Mouse (Mus musculus) ES-E14 (cell line): ENCODE measurements around the gene Tbxas1. TPM values are rescaled to one million over a fixed set of nuclear protein-coding genes. Genes with fewer than 3 reads are reported as not detected.
A peak's percentile ranks its signal among the peaks of the same experiment; 100 is the strongest.

Experiments
- DNase-seq: peaks from one replicate; pipeline ENCODE4 v3.0.0-alpha.2; 2013; ENCODE audit warnings: low read depth, low spot score
- H3K27ac ChIP-seq: 2 replicates; pipeline ENCODE4 v1.5.1; 2012; ENCODE audit warnings: low read depth, mild to moderate bottlenecking, low read length, moderate library complexity, mixed read lengths; ENCODE audit not compliant: poor library complexity, insufficient read depth, severe bottlenecking
- H3K36me3 ChIP-seq: 2 replicates; pipeline ENCODE4 v1.6.1; 2012; ENCODE audit warnings: mild to moderate bottlenecking, low read length, moderate library complexity, mixed read lengths; ENCODE audit not compliant: control insufficient read depth, poor library complexity, insufficient read depth, severe bottlenecking
- H3K4me1 ChIP-seq, 2 experiments: fragments of 150-350 bp in 1 of 2; sonication (generic) in 1 of 2; 2 replicates each; pipeline ENCODE4 v1.6.1; 2012; ENCODE audit warnings: low read length in 2 of 2, mild to moderate bottlenecking in 1 of 2, mixed read lengths in 1 of 2; ENCODE audit not compliant: control insufficient read depth in 2 of 2, insufficient read depth in 2 of 2, poor library complexity in 1 of 2
- H3K4me3 ChIP-seq, 2 experiments: fragments of 150-350 bp in 1 of 2; sonication (generic) in 1 of 2; 2 replicates each; pipeline ENCODE4 v1.5.1; 2012; ENCODE audit warnings: low read length in 2 of 2, low read depth in 1 of 2, mild to moderate bottlenecking in 1 of 2, mixed read lengths in 1 of 2; ENCODE audit not compliant: insufficient read depth in 1 of 2, poor library complexity in 1 of 2, severe bottlenecking in 1 of 2
- H3K9ac ChIP-seq: 2 replicates; pipeline ENCODE4 v1.6.1; 2012; ENCODE audit warnings: low read depth, mild to moderate bottlenecking, low read length, mixed read lengths; ENCODE audit not compliant: poor library complexity, insufficient read depth, severe bottlenecking
- H3K9me3 ChIP-seq: fragments of 150-350 bp; sonication (generic); 2 replicates; pipeline ENCODE4 v1.6.1; 2012; ENCODE audit warnings: low read depth, mild to moderate bottlenecking, low read length; ENCODE audit not compliant: control insufficient read depth, insufficient read depth
- CHD2 ChIP-seq: IDR thresholded peaks from 2 replicates; pipeline ENCODE4 v1.6.1; 2014; ENCODE audit warnings: mild to moderate bottlenecking, low read depth, low read length, inconsistent platforms
- HCFC1 ChIP-seq: IDR thresholded peaks from 2 replicates; pipeline ENCODE4 v1.6.1; 2012; ENCODE audit warnings: low read length, inconsistent platforms, borderline replicate concordance; ENCODE audit not compliant: insufficient read depth
- MAFK ChIP-seq: IDR thresholded peaks from 2 replicates; pipeline ENCODE4 v1.6.1; 2014; ENCODE audit warnings: mild to moderate bottlenecking, low read depth, low read length, inconsistent platforms; ENCODE audit not compliant: insufficient read depth
- ZC3H11A ChIP-seq: IDR thresholded peaks from 2 replicates; pipeline ENCODE4 v1.6.1; 2012; ENCODE audit warnings: low read depth, mild to moderate bottlenecking, inconsistent platforms, low read length, borderline replicate concordance
- ZNF384 ChIP-seq: IDR thresholded peaks from 2 replicates; pipeline ENCODE4 v1.6.1; 2012; ENCODE audit warnings: low read depth, low read length, inconsistent platforms
- in situ Hi-C, 2 experiments: fragments of 600-800 bp; cut with MboI; formaldehyde crosslinking; loops; one replicate each; pipeline ENCODE4 v1.15.1; 2025; ENCODE audit warnings: low sequenced_read_pairs in 2 of 2, inconsistent platforms in 1 of 2; ENCODE audit not compliant: unreplicated experiment in 2 of 2
- total RNA-seq: library from RNA; depleted of rRNA; stranded (reverse); fragments of 300-350 nt; gene quantifications from 2 replicates; pipeline ENCODE4 v1.2.3, GENCODE M21; 2012

Tbxas1 gene
- total RNA-seq, 1 experiment = not detected

GRCm38 (mm10) chr6:38910828-38911559, 35.8 kb downstream of the Tbxas1 start:
- Histone ChIP-seq H3K36me3 (no peaks in the 10 kb centered on the region), H3K4me1 (peaks cover 9% of the 10 kb centered on the region in 2 experiments; a peak in 3 of 4 replicates), H3K4me3 (no peak overlapping the region), H3K9me3 (no peaks in the 10 kb centered on the region), H3K9ac (no peak overlapping the region), H3K27ac (no peak overlapping the region)
- TF ChIP-seq ZNF384 = no peak
- peak; percentile 73; the same call in 1 of the 2 replicates for TF ChIP-seq ZC3H11A
- in situ Hi-C loops = no loop called here
- peak; percentile 77 for DNase-seq

GRCm38 (mm10) chr6:38912121-38912660, 37.0 kb downstream of the Tbxas1 start:
- Histone ChIP-seq H3K9ac (no peak overlapping the region), H3K9me3 (no peaks in the 10 kb centered on the region), H3K4me3 (no peak overlapping the region), H3K27ac (no peak overlapping the region), H3K36me3 (no peaks in the 10 kb centered on the region), H3K4me1 (peaks cover 9 to 12% of the 10 kb centered on the region in 2 experiments; a peak in 3 of 4 replicates)
- TF ChIP-seq MAFK (no peak), CHD2 (no peak), HCFC1 (no peak), ZC3H11A (no peak)
- in situ Hi-C loops = no loop called here
- no peak for DNase-seq

- Histone ChIP-seq H3K4me1 (peaks cover 9 to 12% of the 10 kb centered on the region in 2 experiments; a peak in 3 of 4 replicates), H3K9ac (no peak overlapping the region), H3K27ac (no peak overlapping the region), H3K9me3 (no peaks in the 10 kb centered on the region), H3K36me3 (no peaks in the 10 kb centered on the region), H3K4me3 (no peak overlapping the region)
- no peak for TF ChIP-seq ZNF384
- TF ChIP-seq HCFC1 = no peak
- no peak for TF ChIP-seq CHD2
- TF ChIP-seq MAFK = no peak
- no peak for TF ChIP-seq ZC3H11A
- no peak for DNase-seq
- in situ Hi-C loops = no loop called here
Observed at GRCm38 (mm10) chr6:38912845-38913244, 37.6 kb downstream of the Tbxas1 start.

GRCm38 (mm10) chr6:38913386-38914042, 38.3 kb downstream of the Tbxas1 start:
- no peak overlapping the region for H3K9ac ChIP-seq
- no peak overlapping the region for H3K27ac ChIP-seq
- peaks cover 9 to 12% of the 10 kb centered on the region in 2 experiments; a peak in 3 of 4 replicates for H3K4me1 ChIP-seq
- no peak overlapping the region for H3K4me3 ChIP-seq
- no peaks in the 10 kb centered on the region for H3K9me3 ChIP-seq
- in situ Hi-C loops = no loop called here
- no peaks in the 10 kb centered on the region for H3K36me3 ChIP-seq
- no peak for DNase-seq
- TF ChIP-seq HCFC1 (no peak), ZNF384 (no peak), ZC3H11A (no peak), CHD2 (no peak), MAFK (no peak)
